Comparison of ENCODE assay signal across 11 mouse cellular contexts in genomic region chr7:75209221-75209641, GRCm38 (mm10).
DNase-seq lines count a peak whose midpoint lies in the region; ATAC-seq and TF ChIP-seq lines count a peak whose summit lies in the region.
"Had no signal": no experiment of that assay in that cellular context is flagged by ENCODE, and none has a peak within 500 bp of the region (broad histone marks: within the 10 kb centered on the region; RNA-seq: fewer than 3 reads in every experiment).

No protein-coding gene starts in this region.

- H3K9ac ChIP-seq in kidney, postnatal 0 days (ENCODE audit: low read depth, low read length), result no peak overlapping the region
- no peak overlapping the region for H3K9ac ChIP-seq in forebrain, postnatal 0 days
- H3K9ac ChIP-seq: liver, embryonic 14.5 days had no signal

- TF ChIP-seq POLR2A in brain, embryonic 14.5 days (IDR thresholded peaks at IDR 0.05; ENCODE audit: borderline replicate concordance, extremely low read depth, insufficient read depth, insufficient read length, poor library complexity, severe bottlenecking), result no peak
- TF ChIP-seq POLR2A in lung, adult 2 months (IDR thresholded peaks at IDR 0.05; ENCODE audit: borderline replicate concordance, extremely low read depth, low read depth, low read length), result no peak

- 61% methylated on average over 4 of the region's 4 CpGs for WGBS in kidney, postnatal 0 days
- 14% methylated on average over 4 of the region's 4 CpGs for WGBS in forebrain, postnatal 0 days
- 53% methylated on average over 4 of the region's 4 CpGs for WGBS in lung, adult 2 months

- DNase-seq in kidney, postnatal 0 days (ENCODE audit: low spot score), result peak; percentile 28
- no peak for DNase-seq in kidney, postnatal 10 days
- DNase-seq in brain, embryonic 14.5 days (ENCODE audit: low read depth), result peak; percentile 59
- DNase-seq in forebrain, postnatal 0 days, result peak; percentile 82
- peak; percentile 37 to 48 for DNase-seq in left cerebral cortex, postnatal 36 days (ENCODE audit: low spot score in 2 of 2)
- DNase-seq in testis, postnatal 10 days (ENCODE audit: low spot score), result no peak
- DNase-seq in lung, adult 2 months, result no peak
- DNase-seq in MN1 (ENCODE audit: low spot score), result no peak
- DNase-seq: kidney, adult 11 months had no signal

- no peak for ATAC-seq in kidney, postnatal 0 days (replicated peaks; ENCODE audit: low FRiP score, low read depth)
- ATAC-seq in forebrain, postnatal 0 days, result peak; percentile 86

- no peaks in the 10 kb centered on the region for H3K9me3 ChIP-seq in kidney, postnatal 0 days (replicated peaks; ENCODE audit: low read length)
- no peaks in the 10 kb centered on the region for H3K9me3 ChIP-seq in forebrain, postnatal 0 days (ENCODE audit: low read length)

- H3K4me2 ChIP-seq in kidney, postnatal 0 days (ENCODE audit: low read length), result no peak overlapping the region
- H3K4me2 ChIP-seq in forebrain, postnatal 0 days (ENCODE audit: low read depth), result no peak overlapping the region

- intact Hi-C loops in left cerebral cortex, postnatal 36 days (cut with DNase I), result loop anchor here (5.0 kb wide), 1 partner anchor 63 kb away; no protein-coding TSS in a partner anchor

- no peak overlapping the region for H3K4me3 ChIP-seq in kidney, postnatal 0 days (replicated peaks; ENCODE audit: low read depth, low read length)
- no peak overlapping the region for H3K4me3 ChIP-seq in forebrain, postnatal 0 days (ENCODE audit: low read depth, low read length)
- H3K4me3 ChIP-seq in lung, adult 2 months (replicated peaks; ENCODE audit: extremely low read depth, low read depth, low read length), result no peak overlapping the region

- no peak for TF ChIP-seq CTCF in kidney, postnatal 0 days (IDR thresholded peaks at IDR 0.05; ENCODE audit: low read depth)
- TF ChIP-seq CTCF in brain, embryonic 14.5 days (IDR thresholded peaks at IDR 0.05; ENCODE audit: borderline replicate concordance, extremely low read depth, insufficient read depth, insufficient read length), result no peak
- TF ChIP-seq CTCF in forebrain, postnatal 0 days (IDR thresholded peaks at IDR 0.05; ENCODE audit: low read depth), result no peak
- TF ChIP-seq CTCF in lung, adult 2 months (IDR thresholded peaks at IDR 0.05; ENCODE audit: insufficient read depth, low read length), result no peak

- no peak overlapping the region for H3K27ac ChIP-seq in kidney, postnatal 0 days
- H3K27ac ChIP-seq in forebrain, postnatal 0 days (ENCODE audit: low read depth, low read length), result peak overlapping the region; percentile 62
- H3K27ac ChIP-seq: liver, embryonic 14.5 days had no signal

- no peaks in the 10 kb centered on the region for H3K27me3 ChIP-seq in kidney, postnatal 0 days (ENCODE audit: insufficient read depth, low read length)
- no peaks in the 10 kb centered on the region for H3K27me3 ChIP-seq in forebrain, postnatal 0 days (ENCODE audit: insufficient read depth, low read length)

- H3K4me1 ChIP-seq in kidney, postnatal 0 days (replicated peaks; ENCODE audit: insufficient read depth, low read length), result no peaks in the 10 kb centered on the region
- peaks cover 8% of the 10 kb centered on the region; the same call in 1 of the 2 replicates for H3K4me1 ChIP-seq in forebrain, postnatal 0 days (ENCODE audit: insufficient read depth)
- H3K4me1 ChIP-seq in lung, adult 2 months (ENCODE audit: control insufficient read depth, insufficient read depth, low read length), result no peaks in the 10 kb centered on the region

- no peaks in the 10 kb centered on the region for H3K36me3 ChIP-seq in kidney, postnatal 0 days (ENCODE audit: insufficient read depth, low read length)
- no peaks in the 10 kb centered on the region for H3K36me3 ChIP-seq in forebrain, postnatal 0 days (ENCODE audit: insufficient read depth)
- H3K36me3 ChIP-seq: G1E had no signal

Comparison
In these comparisons a context has a peak if more than half of its experiments do, and no peak if none do; other contexts are left out.
1. DNase-seq: peak in kidney, postnatal 0 days (single experiment), brain, embryonic 14.5 days (single experiment), forebrain, postnatal 0 days (single experiment) and left cerebral cortex, postnatal 36 days (2 of 2); none in kidney, postnatal 10 days (single experiment), testis, postnatal 10 days (single experiment), lung, adult 2 months (single experiment) and MN1 (single experiment).